Mouse (Mus musculus) left cerebral cortex, postnatal 4 days (tissue): ENCODE results near the gene Rab13. TPM values are rescaled to one million over a fixed set of nuclear protein-coding genes. Genes with fewer than 3 reads are reported as not detected.

Experiments used
- DNase-seq: peaks from one replicate; pipeline ENCODE4 v3.0.0-alpha.2; 2022
- intact Hi-C: fragments of 180-260 bp; cut with DNase I; formaldehyde crosslinking; loops from one replicate; pipeline ENCODE4 v1.15.1; 2025
- total RNA-seq, 2 experiments: library from RNA; stranded (reverse); gene quantifications; 2 replicates each; pipeline ENCODE4 v1.2.3; 2021

The Rab13 gene
- total RNA-seq = 10 to 100 TPM; 11.5 to 12.1 TPM

DNA sequence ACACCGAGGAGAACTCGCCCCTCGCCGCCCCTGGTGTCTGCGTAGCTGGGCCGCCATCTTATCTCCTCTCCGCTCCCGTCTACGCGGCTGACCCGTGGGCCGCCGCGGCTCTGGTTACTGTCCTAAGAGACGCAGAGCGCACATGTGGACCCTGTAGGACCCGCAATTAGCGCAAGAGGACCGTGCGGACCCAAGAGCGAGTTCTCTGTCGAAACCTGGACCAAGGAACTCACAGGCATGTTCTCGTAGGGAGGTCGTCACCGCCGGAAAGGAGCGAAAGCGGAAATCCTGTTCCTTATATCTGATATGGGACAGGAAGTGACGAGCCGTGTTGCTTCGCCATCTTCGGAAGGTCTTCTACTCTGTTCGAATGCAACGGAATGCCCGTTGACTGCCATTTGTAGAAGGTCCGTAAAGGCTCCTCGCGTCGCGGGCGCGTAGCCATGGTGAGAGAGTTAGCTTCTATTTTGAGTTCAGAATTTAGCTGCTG is at the start of gene Rab13, which contains the start of gene Rps27:
Rab13 (plus strand) TSS at position 319 of the 490 bp plus-strand sequence.
Rps27 (minus strand) TSS at position 275 of the 490 bp plus-strand sequence.
- peak; percentile 82 for DNase-seq
- intact Hi-C loops = no loop called here

DNA sequence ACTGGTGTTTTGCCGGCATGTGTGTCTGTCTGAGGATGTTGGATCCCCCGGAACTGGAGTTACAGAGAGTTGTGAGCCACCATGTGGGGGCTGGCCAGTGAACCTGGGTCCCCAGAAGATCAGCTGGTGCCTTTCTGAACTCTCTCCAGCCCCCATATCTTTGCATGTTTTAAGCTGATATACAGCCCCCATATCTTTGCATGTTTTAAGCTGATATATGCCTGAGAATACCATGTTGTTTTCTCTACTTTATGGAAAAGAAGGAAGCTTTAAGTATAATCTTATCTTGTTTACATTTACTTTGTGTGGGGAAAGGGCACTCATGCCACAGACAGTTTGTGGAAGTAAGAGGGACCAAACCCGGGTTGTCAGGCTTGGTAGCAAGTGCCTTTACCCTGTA is 33.9 kb upstream of the Rab13 start:
- DNase-seq = no peak
- intact Hi-C loops = no loop called here

- intact Hi-C loops = no loop called here
- peak; percentile 17 for DNase-seq
Observed at GRCm38 (mm10) chr3:90183581-90183980, 29.9 kb upstream of the Rab13 start.

DNA sequence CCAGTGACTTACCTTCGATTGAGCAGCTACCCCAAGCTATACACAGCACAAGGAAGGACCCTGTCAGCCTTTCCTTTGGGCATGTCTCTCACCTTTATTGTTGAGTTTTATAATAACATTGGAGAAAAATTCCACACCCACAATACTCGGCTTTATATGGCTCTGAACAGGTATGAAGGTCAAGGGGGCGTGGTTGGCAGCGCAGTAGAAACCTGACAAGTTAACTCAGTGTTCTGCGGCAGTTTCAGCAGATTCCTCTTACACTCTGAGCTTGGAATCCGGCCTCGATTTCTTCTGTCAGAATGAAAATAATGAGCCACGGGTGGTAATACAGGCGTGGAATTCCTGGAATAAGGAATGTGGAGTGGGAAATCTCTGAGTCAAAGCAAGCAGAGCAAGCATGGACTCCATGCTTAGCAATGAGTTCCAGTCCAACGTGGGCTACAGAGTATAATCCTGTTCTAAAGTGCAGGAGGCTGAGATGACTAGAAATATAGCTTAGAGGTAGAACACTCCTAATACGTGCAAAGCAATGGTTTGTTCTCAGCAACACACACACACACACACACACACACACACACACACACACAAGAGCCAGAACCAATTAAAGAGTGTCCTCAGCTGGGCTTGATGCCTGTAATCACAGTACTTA is 22.5 kb upstream of the Rab13 start:
- no peak for DNase-seq
- intact Hi-C loops = no loop called here

DNA sequence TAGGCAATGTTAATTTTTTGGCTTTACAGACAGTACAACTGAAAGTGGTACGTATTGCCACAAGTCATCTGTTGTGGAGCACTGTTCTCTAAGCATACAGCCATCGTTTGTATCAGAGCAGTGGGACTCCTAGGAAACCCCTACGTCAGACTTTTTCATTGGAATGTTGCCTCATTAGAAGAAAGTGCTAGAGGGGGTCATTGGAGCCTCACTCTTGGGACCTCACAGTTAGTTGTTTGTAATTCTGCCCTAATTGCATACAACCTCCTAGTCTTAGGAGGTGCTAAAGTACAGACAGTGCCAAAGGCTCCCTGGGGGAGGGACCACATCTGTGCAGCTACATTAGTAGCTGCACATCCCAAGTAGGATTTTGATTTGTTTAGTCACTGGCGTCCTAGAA is 18.7 kb upstream of the Rab13 start:
- no peak for DNase-seq

DNA sequence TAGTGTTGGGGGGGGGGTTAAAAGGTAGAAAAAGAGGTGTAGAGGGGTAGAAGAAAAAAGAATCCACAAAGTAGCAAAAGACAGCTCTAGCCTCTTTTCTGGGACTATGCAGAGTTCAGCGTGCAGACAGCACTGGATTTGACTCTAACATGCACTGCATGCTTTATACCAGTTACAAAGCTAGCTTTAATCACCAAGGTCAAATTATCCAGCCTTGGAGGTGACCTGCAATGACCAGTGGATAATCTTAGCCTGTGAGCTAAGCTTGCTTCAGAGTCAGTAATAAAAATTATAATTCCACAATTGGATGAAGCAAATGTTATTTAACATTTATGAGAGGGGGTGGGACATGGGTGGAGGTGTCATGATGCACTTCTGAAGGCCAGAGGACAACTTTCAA is 17.9 kb upstream of the Rab13 start:
- DNase-seq = no peak
- intact Hi-C loops = no loop called here

More for the DNA sequence above, 18.7 kb upstream of the Rab13 start:
- intact Hi-C loops = no loop called here

DNA sequence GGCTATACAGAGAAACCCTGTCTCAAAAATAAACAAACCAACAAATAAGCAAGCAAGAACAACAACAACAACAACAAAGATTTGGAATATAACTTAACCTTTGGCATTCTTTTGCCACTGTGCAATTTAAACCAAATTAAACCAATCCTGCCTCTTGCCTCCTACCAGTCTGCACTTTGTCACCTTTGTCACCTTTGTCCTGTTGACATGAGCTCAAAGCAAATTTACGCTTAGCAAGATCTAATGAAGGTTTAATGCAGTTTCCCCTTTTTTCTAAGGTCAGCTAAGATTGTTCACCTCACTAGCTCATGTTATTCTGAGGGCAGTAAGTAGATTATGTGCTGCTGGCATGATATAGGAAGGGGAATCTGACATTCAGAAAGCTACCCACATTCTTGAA is 15.9 kb upstream of the Rab13 start:
- intact Hi-C loops = no loop called here
- DNase-seq = no peak

- DNase-seq = no peak
Observed at GRCm38 (mm10) chr3:90202884-90203283, 10.6 kb upstream of the Rab13 start.

GRCm38 (mm10) chr3:90203619-90204018 is 9.9 kb upstream of the Rab13 start:
- no peak for DNase-seq
- intact Hi-C loops = no loop called here

More at GRCm38 (mm10) chr3:90202884-90203283, 10.6 kb upstream of the Rab13 start:
- intact Hi-C loops = no loop called here

- no peak for DNase-seq
- intact Hi-C loops = no loop called here
Observed at GRCm38 (mm10) chr3:90204582-90204981, 8.9 kb upstream of the Rab13 start.

- no peak for DNase-seq
- intact Hi-C loops = no loop called here
Observed at GRCm38 (mm10) chr3:90208662-90209061, 4.8 kb upstream of the Rab13 start.

- intact Hi-C loops = no loop called here
- no peak for DNase-seq
Observed at GRCm38 (mm10) chr3:90209908-90210566, 3.5 kb upstream of the Rab13 start.

DNA sequence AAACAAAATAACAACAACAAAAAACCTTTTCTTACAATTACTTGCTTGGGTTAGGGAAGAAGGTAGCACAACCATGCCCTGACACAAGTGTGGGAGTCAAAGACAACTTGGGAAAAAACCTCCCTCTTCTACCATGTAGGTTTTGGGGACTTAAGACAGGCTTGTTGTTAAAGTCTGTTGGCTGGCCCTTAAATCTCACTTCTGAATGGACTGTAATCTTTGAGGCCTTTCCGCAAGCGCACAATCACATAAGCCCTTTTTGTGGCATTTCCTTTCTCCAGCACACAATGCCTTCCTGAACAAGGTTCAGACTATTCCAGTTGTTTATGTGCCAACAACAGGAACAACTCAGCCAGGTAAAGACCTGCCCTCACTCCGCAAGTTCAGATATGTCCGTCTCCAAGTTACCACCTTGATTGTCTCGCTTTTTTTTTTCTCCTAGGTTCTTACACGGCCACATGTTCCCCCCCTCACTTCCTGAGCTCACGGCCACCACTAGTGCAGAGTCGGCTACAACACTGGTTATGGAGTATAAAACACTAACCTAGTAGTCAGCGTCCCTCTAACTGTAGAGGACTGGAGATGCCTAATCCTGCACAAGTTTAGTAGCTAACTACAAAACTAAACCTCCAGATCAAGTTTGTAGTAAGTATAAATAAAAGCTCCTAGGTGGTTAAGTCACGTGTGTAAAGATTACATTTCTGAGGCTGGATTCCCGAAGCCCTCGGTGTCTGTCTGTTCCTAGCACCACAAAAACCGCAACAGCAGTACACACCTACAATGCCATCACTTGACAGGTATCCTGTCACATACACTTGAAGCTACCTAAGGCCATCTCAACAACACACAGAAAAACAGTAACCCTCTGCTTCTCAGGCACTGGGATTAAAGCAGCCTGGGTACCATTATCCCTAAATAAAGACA is 1.8 kb upstream of the Rab13 start:
- intact Hi-C loops = no loop called here
- DNase-seq = no peak

GRCm38 (mm10) chr3:90212723-90213122 is 772 bp upstream of the Rab13 start:
- intact Hi-C loops = no loop called here
- no peak for DNase-seq

- DNase-seq = no peak
- intact Hi-C loops = no loop called here
Observed at GRCm38 (mm10) chr3:90213956-90214684, 625 bp downstream of the Rab13 start.

DNA sequence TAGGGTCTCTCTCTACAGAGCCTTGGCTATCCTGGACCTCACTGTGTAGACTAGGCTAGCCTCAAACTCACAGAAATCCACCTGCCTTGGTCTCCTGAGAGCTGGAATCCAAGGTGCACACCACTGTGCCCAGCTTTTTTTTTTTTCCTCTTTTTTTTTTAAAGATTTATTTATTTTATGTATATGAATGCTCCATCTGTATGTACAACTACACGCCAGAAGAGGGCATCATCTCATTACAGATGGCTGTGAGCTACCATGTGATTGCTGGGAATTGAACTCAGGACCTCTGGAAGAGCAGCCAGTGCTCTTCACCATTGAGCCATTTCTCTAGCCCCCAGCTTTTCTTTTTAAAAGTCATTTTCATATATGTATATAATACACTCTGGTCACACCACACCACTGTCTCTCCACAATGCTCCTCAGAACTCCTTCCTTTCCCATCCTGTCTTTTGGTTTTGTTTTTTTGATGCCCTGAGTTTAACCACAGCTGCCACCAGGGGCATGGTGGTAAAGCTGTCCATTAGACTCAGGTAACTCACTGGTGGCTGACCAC is 2.4 kb downstream of the Rab13 start:
- no peak for DNase-seq
- intact Hi-C loops = no loop called here

- intact Hi-C loops = loop anchor here (5.0 kb wide), 1 partner anchor 152 kb away; no protein-coding TSS in a partner anchor
- DNase-seq = peak; percentile 51
Observed at GRCm38 (mm10) chr3:90220088-90220487, 6.6 kb downstream of the Rab13 start.

DNA sequence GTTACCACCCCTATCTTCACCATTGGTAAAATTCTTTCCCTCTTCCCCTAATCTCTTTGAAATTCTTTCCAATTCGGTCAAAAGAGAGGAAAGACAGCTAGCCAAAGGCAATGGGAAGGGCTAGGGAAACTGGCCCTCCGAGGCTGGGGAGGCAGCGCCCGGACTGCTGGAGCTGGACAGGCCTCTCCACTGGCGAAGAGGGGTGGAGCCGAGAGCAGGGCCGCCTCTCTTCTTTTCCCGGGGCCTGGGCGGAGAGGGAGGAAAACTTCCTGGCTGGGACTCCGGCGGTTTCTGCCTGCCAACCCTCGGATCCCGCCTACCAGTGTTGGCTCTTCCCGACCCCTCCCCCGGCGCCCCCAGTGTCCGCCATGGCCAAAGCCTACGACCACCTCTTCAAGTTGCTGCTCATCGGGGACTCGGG is 7.0 kb downstream of the Rab13 start:
- intact Hi-C loops = loop anchor here (5.0 kb wide), 1 partner anchor 152 kb away; no protein-coding TSS in a partner anchor
- peak; percentile 76 for DNase-seq

DNA sequence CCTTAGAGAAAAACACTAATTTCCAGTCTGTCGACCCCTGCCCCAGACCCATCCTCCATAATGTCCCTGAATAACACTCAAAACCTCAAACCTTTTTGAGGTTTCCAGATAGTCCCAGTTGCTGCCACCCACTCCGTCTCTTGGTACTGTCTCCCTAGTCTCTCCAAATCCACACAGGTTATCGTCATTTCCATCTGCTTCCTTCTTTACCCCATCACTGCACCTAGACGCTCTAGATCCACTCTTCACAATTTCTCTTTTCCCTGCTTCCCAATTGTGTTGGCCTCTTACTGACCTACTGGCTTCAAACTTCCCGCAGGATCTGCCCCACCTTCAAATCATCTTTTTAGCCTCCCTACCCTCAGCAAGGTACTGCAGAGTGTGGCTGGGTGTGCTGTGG is 7.6 kb downstream of the Rab13 start:
- DNase-seq = no peak
- intact Hi-C loops = loop anchor here (5.0 kb wide), 1 partner anchor 151 kb away; no protein-coding TSS in a partner anchor

- no peak for DNase-seq
- intact Hi-C loops = loop anchor here (5.0 kb wide), 1 partner anchor 150 kb away; no protein-coding TSS in a partner anchor
Observed at GRCm38 (mm10) chr3:90222455-90222854, 9.0 kb downstream of the Rab13 start.
